Mouse (Mus musculus): ENCODE results near the gene Gm4707.
"Not testable (repeated sequence)": the region's sequence is repeated elsewhere in the genome, so short reads cannot be mapped to it uniquely, and the experiment has no call there.

The Gm4707 gene

GRCm38 (mm10) chr17:71459818-71460217, at the start of gene Gm4707:
TSS of gene Gm4707 (minus strand) at chr17:71459918.
- no peak for DNase-seq (ENCODE audit: low read depth, low spot score)

- DNase-seq (ENCODE audit: low read depth, low spot score), result no peak
Observed at GRCm38 (mm10) chr17:71506832-71507231, 47.1 kb upstream of the Gm4707 start.

- no peak for DNase-seq (ENCODE audit: low read depth, low spot score)
Observed at GRCm38 (mm10) chr17:71495784-71496183, 36.1 kb upstream of the Gm4707 start.

DNA sequence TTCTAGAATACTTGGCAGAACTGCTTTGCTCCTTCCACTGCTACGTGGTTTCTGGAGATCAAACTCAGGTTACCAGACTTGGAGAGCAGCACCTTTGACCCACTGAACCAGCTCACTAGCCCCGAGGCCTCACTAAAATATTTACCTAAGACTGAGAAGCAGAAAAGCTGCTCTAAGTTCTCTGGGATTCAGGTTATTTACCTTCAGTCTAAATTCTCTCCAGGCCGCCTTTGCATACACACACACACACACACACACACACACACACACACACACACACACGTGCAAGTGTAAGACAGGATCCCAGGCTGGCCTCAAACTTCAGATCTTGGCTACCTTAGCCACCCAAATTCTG, 31.6 kb upstream of the Gm4707 start:
- DNase-seq (ENCODE audit: low read depth, low spot score), result no peak

- no peak for DNase-seq (ENCODE audit: low read depth, low spot score)
Observed at GRCm38 (mm10) chr17:71490666-71491331, 31.1 kb upstream of the Gm4707 start.

GRCm38 (mm10) chr17:71489703-71490461, 30.2 kb upstream of the Gm4707 start:
- DNase-seq (ENCODE audit: low read depth, low spot score), result no peak

DNA sequence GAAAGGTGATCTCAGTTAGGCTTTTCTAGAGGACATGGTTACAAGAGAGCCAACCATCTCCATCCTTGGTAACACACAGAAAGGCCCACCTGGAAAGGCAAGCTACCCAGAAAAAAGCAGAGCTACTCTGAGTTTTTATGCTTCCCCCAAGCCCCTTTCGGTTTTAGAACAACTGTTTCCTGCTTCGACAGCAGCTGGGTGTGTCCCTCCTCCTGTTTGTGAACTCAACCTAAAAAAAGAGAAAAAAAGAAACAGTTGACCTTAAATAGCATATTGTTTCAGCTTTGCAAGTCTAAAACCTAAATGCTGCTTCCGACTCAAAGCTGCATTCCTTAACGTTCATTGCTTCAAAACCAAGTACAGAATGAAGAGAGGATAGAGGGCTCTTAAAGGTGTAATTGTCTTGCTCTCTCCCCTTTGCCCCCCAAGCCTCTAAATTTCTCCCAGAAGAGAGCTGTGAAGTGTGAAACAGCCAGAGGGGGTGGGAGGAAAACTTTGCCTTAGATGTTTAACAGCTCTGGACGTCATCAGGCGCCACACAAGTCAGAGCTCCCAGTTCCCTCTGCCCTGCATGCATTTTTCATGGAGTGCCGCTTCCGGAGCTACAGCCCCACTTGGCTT, 26.6 kb upstream of the Gm4707 start:
- DNase-seq (ENCODE audit: low read depth, low spot score), result no peak

DNA sequence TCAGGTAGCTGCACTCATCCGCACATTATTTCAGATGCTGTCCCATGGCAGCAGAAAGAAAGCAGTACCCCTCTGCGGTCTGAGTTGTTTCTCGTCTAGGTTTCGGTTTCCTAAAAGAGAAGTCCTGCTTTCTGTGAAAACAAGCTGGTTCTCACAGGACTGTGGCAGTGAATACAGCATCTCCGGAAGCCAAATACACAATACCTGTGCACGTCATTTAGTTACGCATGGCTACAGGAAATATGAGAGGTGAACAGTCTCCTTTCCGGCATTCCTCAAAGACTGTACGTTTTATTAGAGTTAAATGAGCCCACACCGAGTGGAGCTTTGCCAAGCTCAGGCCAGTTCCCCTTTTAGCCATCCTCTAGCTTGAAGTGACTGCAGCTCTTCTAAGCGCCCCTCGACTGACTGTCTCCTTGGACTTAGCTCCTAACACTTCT, 26.1 kb upstream of the Gm4707 start:
- no peak for DNase-seq (ENCODE audit: low read depth, low spot score)

GRCm38 (mm10) chr17:71484711-71485110, 25.0 kb upstream of the Gm4707 start:
- no peak for DNase-seq (ENCODE audit: low read depth, low spot score)

DNA sequence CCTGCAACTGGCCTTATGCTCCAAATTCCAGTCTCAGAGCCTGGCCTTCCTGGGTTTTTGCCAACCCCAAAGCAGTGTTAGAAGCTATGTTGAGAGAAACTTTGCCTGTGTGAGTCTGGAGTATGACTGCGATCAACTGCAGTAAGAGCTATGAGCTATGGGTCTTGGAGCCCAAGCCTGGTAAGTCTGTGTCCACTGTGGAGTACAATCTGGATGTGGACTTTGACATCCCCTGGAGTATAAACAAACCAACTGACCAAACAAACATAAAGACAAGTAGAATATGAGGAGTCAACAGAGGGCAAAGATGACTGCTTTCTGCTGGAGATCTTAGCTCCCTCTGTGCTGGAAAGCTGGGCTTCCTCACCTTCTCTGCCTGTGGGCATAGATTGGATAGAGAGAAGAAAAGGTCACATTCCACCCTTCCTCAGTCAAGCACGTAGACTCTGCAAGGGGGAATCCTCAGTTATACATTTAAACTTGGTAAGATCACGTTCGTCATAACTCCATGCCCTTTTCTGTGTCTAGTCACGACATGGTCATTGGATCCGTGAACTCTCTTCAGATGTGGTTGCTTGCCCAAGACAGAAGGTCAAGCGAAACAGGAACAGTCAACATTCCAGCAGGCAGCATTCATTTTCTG, 23.8 kb upstream of the Gm4707 start:
- DNase-seq (ENCODE audit: low read depth, low spot score), result no peak

- no peak for DNase-seq (ENCODE audit: low read depth, low spot score)
Observed at GRCm38 (mm10) chr17:71479381-71479901, 19.7 kb upstream of the Gm4707 start.

- no peak for DNase-seq (ENCODE audit: low read depth, low spot score)
Observed at GRCm38 (mm10) chr17:71477481-71477880, 17.8 kb upstream of the Gm4707 start.

DNA sequence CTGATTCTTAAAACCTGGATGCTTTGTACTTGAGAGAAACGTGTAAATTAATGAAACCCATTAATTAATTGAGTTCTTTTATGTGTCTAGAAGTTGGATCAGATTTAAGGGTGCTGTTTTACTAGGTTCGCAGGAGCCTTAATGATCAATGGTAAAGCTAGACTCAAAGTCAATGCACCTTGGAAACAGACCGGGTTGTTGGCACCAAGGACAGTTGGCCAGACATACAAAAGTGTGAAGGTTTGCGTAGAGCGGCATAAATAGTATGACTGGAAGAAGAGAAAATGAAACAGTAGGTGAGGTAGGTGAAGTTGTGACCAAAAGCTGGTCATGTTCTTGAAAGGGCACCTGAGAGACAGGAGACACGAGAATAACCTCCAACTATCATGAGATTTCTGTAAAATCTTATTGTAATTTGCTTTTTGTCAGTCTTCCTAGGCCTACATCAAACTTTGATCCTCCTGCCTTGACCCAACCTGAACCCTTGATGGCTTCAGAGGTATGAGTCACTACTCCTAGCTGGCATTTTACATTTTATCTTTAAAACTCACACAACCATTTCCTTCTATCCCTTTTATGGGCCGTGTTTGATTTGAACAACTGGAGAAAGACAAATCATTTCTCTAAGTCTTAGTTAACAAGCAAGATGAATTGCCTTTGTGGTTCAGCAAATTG, 16.8 kb upstream of the Gm4707 start:
- no peak for DNase-seq (ENCODE audit: low read depth, low spot score)

GRCm38 (mm10) chr17:71475705-71476089, 16.0 kb upstream of the Gm4707 start:
- DNase-seq (ENCODE audit: low read depth, low spot score), result no peak

GRCm38 (mm10) chr17:71474762-71475704, 15.3 kb upstream of the Gm4707 start, which contains the start of gene Smchd1:
TSS of gene Smchd1 (minus strand) at chr17:71475343.
- peak; percentile 78 for DNase-seq (ENCODE audit: low read depth, low spot score)

- DNase-seq (ENCODE audit: low read depth, low spot score), result peak; percentile 15
Observed at GRCm38 (mm10) chr17:71474128-71474527, 14.4 kb upstream of the Gm4707 start.

DNA sequence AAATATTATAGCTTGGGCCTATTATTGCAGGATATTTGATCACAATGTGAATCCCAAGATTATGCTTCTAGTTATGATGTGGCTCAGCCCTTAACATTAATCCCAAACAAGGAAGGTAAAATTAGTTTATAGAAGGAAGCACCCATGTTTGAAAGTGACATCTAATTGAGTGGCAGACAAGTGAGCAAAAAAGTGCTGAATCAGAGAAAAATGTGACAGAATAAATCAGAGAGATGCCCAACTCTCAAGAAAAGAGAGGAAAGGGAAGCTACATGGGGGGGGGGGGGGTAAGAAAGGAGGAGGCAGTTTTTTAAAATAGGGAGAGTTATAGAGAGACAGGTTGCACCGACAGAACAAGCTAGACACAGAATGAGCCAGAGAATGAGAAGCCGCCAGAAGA, 11.5 kb upstream of the Gm4707 start:
- DNase-seq (ENCODE audit: low read depth, low spot score), result no peak

DNA sequence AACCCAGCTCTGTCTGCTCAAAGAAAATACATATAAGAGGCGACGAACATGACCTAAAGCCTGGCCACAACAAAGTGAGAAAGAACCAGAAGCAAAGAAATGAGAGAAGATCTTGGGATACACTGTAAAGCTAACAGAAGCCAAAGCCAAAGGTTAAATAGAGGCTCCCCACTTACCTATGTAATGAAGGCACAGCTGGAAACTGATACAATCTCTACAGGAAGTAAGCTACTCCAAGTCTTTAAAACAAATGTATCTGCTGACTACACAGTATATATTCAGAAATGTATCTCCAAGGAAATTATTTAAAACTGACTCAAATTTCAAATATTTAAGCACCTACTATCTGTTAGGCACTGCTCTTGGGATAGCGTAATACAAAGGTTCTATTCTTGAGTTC, 594 bp upstream of the Gm4707 start:
- no peak for DNase-seq (ENCODE audit: low read depth, low spot score)

DNA sequence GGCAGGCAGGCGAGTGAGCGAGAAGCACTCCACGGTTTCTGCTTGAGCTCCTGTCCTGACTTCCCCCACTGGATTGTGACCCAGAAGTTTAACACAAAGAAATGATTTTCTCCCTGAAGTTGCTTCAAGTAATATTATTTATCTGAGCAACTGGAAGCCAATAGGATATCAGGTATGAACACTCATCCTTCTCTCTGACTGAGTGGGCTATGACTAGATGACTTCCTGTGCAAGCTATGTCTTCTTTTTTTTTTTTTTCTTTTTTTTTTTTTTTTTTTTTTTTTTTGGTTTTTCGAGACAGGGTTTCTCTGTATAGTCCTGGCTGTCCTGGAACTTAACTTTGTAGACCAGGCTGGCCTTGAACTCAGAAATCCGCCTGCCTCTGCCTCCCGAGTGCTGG, 2.4 kb downstream of the Gm4707 start:
- DNase-seq (ENCODE audit: low read depth, low spot score), result not testable (repeated sequence)

DNA sequence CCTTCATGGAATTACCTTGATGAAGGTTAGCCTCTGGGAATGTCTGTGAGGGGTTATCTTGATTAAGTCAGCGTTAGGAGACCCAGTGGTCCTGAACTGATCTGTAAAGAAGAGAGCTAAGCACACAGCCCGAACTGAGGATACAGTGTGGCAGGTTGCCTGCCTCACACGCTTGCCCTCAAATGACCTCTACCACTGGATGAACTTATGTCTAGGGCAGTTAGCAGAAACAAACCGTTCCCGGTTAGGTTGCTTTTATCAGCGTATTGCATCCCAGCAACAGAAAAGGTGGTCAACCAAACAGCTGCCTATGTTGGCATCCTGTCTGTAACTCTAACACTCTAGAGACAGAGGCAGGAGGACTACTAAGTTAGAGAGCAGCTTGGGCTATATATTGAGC, 14.5 kb downstream of the Gm4707 start:
- DNase-seq (ENCODE audit: low read depth, low spot score), result no peak
